Mouse (Mus musculus): Measurements from ENCODE around the gene Dctn5. TPM values are rescaled to one million over a fixed set of nuclear protein-coding genes. Genes with fewer than 3 reads are reported as not detected.

The Dctn5 gene
- polyA plus RNA-seq (2012; rRNA removed), result 58.5 and 61.5 TPM in 2 replicates

DNA sequence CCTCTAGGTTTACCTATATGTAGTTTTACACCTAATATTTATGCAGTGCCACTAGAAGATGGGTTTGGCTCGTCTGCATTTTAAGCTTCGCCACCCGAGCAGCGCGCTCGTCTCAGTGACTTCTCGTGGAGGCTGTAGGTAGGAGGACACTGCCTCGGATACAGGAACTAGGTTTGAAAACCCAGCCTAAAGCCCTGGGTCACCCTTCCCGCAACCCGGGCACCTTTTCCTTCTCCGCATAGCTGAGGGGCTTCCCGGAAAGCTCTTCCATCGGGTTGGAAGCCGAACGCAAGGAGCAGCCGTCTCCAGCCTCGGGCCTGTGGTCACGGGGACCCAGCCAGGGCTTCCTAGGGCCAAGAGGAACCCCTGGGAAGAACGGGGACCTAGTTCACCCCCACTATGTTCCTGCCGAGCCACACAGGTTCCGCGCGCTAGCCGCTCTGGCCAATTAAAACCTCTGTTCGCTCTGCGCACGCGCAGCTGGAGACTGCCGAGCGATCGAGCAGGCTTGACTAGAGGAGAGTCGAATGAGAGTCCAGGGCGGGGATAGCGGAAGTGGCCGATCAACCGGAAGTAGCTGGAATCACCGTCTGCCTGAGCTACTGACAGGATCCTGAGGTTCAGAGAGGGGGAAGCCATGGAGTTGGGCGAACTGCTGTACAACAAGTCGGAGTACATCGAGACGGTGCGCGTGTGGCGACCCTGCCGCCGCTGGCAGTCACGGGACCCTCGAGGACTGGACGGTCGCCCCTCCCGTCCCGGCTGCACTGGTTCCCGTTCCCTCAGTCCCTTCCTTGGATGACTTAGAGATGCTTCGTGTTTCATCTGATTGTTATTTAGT is at the start of gene Dctn5, which contains the start of gene Palb2:
Gene Dctn5 (plus strand): TSS at position 545 of the 841 bp plus-strand sequence.
Gene Palb2 (minus strand): TSS at position 489 of the 841 bp plus-strand sequence.

DNA sequence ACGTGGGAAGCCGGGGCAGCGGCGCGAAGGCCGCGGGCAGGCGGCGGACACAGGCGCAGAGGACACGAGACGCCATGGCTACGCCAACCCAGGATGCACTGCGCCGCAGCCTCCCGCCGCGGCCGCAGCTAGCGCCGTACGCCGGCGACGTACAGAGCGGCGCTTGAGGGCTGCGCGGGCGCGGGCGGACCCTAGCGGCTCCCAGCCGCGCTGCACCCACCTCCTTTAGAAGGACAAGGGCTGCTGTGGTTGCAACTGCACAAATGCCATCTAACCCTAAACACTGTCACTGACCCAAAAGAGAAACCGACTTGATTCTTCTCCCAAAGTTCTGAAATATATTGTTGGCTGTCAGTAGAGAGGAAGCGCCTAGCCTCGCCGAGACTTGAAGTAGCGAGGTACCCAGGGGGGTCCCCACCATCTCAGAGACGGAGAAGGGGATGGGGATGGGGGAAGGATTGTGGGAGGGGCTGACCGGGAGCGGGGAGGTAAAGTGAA is 31.0 kb upstream of the Dctn5 start, which contains the start of gene Ndufab1:
Gene Ndufab1 (minus strand): TSS at position 140 of the 498 bp plus-strand sequence.

DNA sequence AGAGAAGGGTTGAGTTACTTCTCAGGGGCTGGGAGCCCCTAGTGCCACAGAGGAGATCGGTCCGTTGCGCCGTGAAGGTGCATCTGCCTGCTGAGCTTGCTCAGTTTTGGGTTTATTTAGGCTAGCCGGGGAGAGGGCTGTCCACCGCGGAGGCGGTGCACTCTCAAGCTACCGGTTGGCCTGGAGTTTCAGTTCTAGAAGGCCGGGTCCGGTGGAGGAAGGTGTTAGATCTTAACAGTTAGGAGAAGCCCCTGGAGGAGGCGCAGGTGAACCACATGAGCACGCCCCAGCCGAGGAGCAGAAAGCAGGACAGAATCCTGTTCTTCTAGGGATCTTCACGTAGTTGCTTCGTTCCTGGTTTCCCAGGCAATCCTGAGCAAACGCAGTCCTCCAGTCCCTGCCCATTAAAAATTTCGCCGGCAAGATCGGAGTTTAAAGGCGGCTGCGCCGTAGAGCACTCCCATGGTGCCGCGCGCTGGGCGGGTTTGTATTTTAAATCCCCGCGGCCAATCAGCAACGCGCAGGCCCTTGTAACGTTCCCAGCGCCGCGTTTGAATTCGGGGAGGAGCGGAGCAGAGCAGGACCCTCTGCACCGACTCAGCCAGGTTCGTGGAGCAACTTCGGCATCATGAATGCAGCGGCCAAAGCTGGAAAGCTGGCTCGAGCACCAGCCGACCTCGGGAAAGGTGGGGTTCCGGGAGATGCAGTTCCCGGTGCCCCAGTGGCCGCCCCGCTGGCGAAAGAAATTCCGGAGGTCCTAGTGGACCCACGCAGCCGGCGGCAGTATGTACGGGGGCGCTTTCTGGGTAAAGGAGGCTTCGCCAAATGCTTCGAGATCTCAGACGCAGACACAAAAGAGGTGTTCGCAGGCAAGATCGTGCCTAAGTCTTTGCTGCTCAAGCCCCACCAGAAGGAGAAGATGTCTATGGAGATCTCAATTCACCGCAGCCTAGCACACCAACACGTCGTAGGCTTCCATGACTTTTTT is 26.4 kb downstream of the Dctn5 start, which contains the start of gene Plk1:
Gene Plk1 (plus strand): TSS at position 525 of the 988 bp plus-strand sequence.

DNA sequence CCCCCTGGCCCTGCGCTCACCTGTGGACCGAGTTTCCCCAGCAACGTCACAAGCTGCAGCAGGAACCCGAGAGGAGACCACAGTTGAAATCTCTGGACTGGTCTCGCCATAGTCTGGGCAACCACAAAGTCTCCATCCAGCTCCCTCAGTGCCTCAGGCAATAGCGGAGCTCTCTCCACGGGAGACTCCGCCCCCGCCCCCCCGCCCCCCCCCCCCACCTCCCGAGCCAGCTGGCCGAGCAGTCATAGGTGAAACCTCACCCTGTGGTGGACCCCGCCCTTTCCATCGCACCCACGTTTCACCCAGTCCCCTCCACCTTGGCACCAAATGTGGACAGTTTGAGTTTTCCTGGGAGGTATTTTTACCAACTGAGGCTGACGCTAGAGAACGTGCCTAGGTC is 53.2 kb downstream of the Dctn5 start, which contains the start of gene Ern2:
Gene Ern2 (minus strand): TSS at position 165 of the 400 bp plus-strand sequence.

Other genes with a start within 250 kb of the Dctn5 start
- gene Cog7, start 151.3 kb upstream of the Dctn5 start, polyA plus RNA-seq (2012; rRNA removed), result 25.6 and 26.5 TPM in 2 replicates
- 16.2 and 25.3 TPM in 2 replicates for gene Gga2, start 111.8 kb upstream of the Dctn5 start, polyA plus RNA-seq (2012; rRNA removed)
- 13.5 and 15.1 TPM in 2 replicates for gene Ubfd1, start 65.9 kb upstream of the Dctn5 start, polyA plus RNA-seq (2012; rRNA removed)
- 11.8 and 12.7 TPM in 2 replicates for gene Ears2, start 65.8 kb upstream of the Dctn5 start, polyA plus RNA-seq (2012; rRNA removed)
- 849 and 1,005 TPM in 2 replicates for gene Ndufab1, start 31.2 kb upstream of the Dctn5 start, polyA plus RNA-seq (2012; rRNA removed)
- 0.98 and 1.1 TPM in 2 replicates for gene Palb2, start 56 bp upstream of the Dctn5 start, polyA plus RNA-seq (2012; rRNA removed)
- gene Plk1, start 26.4 kb downstream of the Dctn5 start, polyA plus RNA-seq (2012; rRNA removed), result 13.8 and 18.2 TPM in 2 replicates
- 156 and 163 TPM in 2 replicates for gene Ern2, start 53.2 kb downstream of the Dctn5 start, polyA plus RNA-seq (2012; rRNA removed)
- 103 and 129 TPM in 2 replicates for gene Chp2, start 86.5 kb downstream of the Dctn5 start, polyA plus RNA-seq (2012; rRNA removed)
- gene Prkcb, start 155.7 kb downstream of the Dctn5 start, polyA plus RNA-seq (2012; rRNA removed), result 5.0 and 5.6 TPM in 2 replicates

Data from colon, adult 2 months (tissue).